Mouse (Mus musculus) monocyte, adult 2 months (primary cell): ENCODE results near the gene Exoc3.

Source experiments
- DNase-seq, 2 experiments: peaks; one replicate each; pipeline ENCODE4 v3.0.0; 2022; ENCODE audit warnings: low spot score in 2 of 2, low read depth in 1 of 2

Gene Exoc3

GRCm38 (mm10) chr13:74208317-74208985 lies at the start of gene Exoc3:
Exoc3 (minus strand) TSS chr13:74208732.
- peak; percentile 79 to 87 for DNase-seq

- DNase-seq, result no peak
These were observed 38.0 kb upstream of the Exoc3 start for GRCm38 (mm10) chr13:74246494-74246893.

- DNase-seq, result no peak
These were observed 37.3 kb upstream of the Exoc3 start for GRCm38 (mm10) chr13:74245899-74246231.

GRCm38 (mm10) chr13:74245214-74245898 lies 36.8 kb upstream of the Exoc3 start:
- DNase-seq, result no peak

- no peak for DNase-seq
These were observed 29.0 kb upstream of the Exoc3 start for GRCm38 (mm10) chr13:74237574-74237973.

- DNase-seq, result no peak
These were observed 12.1 kb upstream of the Exoc3 start for GRCm38 (mm10) chr13:74220659-74221058.

- DNase-seq, result no peak
These were observed 9.9 kb upstream of the Exoc3 start for GRCm38 (mm10) chr13:74218441-74218840.

GRCm38 (mm10) chr13:74208986-74209345 lies 434 bp upstream of the Exoc3 start:
- no peak for DNase-seq

- DNase-seq, result no peak
These were observed 12.1 kb downstream of the Exoc3 start for GRCm38 (mm10) chr13:74196451-74196850.

GRCm38 (mm10) chr13:74192613-74193012 lies 15.9 kb downstream of the Exoc3 start:
- no peak for DNase-seq

GRCm38 (mm10) chr13:74183011-74183695 lies 25.4 kb downstream of the Exoc3 start:
- no peak for DNase-seq

- no peak for DNase-seq
These were observed 36.5 kb downstream of the Exoc3 start for GRCm38 (mm10) chr13:74172036-74172435.

GRCm38 (mm10) chr13:74169446-74170164 lies 38.9 kb downstream of the Exoc3 start:
- DNase-seq, result no peak

- DNase-seq, result no peak
These were observed 41.0 kb downstream of the Exoc3 start for GRCm38 (mm10) chr13:74167492-74167891.

GRCm38 (mm10) chr13:74167057-74167413 lies 41.5 kb downstream of the Exoc3 start:
- no peak for DNase-seq

GRCm38 (mm10) chr13:74166348-74167056 lies 42.0 kb downstream of the Exoc3 start:
- DNase-seq, result no peak

- DNase-seq, result no peak
These were observed 61.2 kb downstream of the Exoc3 start for GRCm38 (mm10) chr13:74147327-74147726.

- DNase-seq, result no peak
These were observed 62.4 kb downstream of the Exoc3 start for GRCm38 (mm10) chr13:74145983-74146622.

- no peak for DNase-seq
These were observed 64.2 kb downstream of the Exoc3 start for GRCm38 (mm10) chr13:74144120-74144884.

- no peak for DNase-seq
These were observed 65.2 kb downstream of the Exoc3 start for GRCm38 (mm10) chr13:74143282-74143681.
